Mouse (Mus musculus): ENCODE results near the gene Kansl1. TPM values are rescaled to one million over a fixed set of nuclear protein-coding genes. Genes with fewer than 3 reads are reported as not detected.

The Kansl1 gene
- polyA plus RNA-seq, 1 experiment from 2014 or later, result 29.9 TPM

GRCm38 (mm10) chr11:104295656-104296055 lies 173.0 kb downstream of the Kansl1 start:
- no peak overlapping the region for H3K27ac ChIP-seq (ENCODE audit: low read depth, low read length)
- WGBS, result 23% methylated on average over 6 of the region's 6 CpGs
- no peak overlapping the region for H3K4me3 ChIP-seq (ENCODE audit: low read length)
- H3K36me3 ChIP-seq (ENCODE audit: control insufficient read depth, insufficient read depth, low read length), result no peaks in the 10 kb centered on the region
- ATAC-seq (ENCODE audit: low FRiP score, low TSS enrichment), result no peak
- no peaks in the 10 kb centered on the region for H3K27me3 ChIP-seq (ENCODE audit: control insufficient read depth, insufficient read depth, low read length)
- peaks cover 10% of the 10 kb centered on the region; the same call in 1 of the 2 replicates for H3K4me1 ChIP-seq (ENCODE audit: control insufficient read depth, insufficient read depth, low read length)
- no peaks in the 10 kb centered on the region for H3K9me3 ChIP-seq (ENCODE audit: control insufficient read depth, low read length)
- H3K9ac ChIP-seq (ENCODE audit: low read depth, low read length), result no peak overlapping the region
- no peak overlapping the region for H3K4me2 ChIP-seq (replicated peaks; ENCODE audit: low read depth, low read length)

DNA sequence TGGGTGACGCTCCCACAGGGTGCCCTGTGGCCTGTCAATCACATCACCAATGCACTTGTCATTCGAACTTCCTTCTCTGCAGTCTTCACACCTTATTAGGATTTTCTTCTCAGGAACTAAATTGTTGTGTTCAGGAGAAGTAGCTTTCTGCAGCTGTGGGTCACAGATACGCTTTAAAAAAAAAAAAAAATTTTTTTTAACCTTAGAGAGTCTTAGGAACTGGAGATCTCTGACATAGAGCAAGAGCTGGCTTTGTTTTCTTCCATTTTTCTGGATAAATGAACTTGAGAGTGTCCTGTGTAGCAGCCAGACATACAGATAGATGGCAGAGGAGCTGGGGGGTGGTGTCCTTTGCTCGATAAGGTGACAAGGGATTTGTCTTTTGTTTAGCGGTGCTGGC lies 173.5 kb downstream of the Kansl1 start:
- Histone ChIP-seq H3K9me3 (ENCODE audit: control insufficient read depth, low read length) (no peaks in the 10 kb centered on the region), H3K4me2 (replicated peaks; ENCODE audit: low read depth, low read length) (no peak overlapping the region), H3K36me3 (ENCODE audit: control insufficient read depth, insufficient read depth, low read length) (no peaks in the 10 kb centered on the region), H3K9ac (ENCODE audit: low read depth, low read length) (no peak overlapping the region), H3K27ac (ENCODE audit: low read depth, low read length) (no peak overlapping the region), H3K27me3 (ENCODE audit: control insufficient read depth, insufficient read depth, low read length) (no peaks in the 10 kb centered on the region), H3K4me1 (ENCODE audit: control insufficient read depth, insufficient read depth, low read length) (peaks cover 10% of the 10 kb centered on the region; the same call in 1 of the 2 replicates), H3K4me3 (ENCODE audit: low read length) (no peak overlapping the region)
- no peak for ATAC-seq (ENCODE audit: low FRiP score, low TSS enrichment)
- WGBS, result 49% methylated on average over 5 of the region's 5 CpGs

DNA sequence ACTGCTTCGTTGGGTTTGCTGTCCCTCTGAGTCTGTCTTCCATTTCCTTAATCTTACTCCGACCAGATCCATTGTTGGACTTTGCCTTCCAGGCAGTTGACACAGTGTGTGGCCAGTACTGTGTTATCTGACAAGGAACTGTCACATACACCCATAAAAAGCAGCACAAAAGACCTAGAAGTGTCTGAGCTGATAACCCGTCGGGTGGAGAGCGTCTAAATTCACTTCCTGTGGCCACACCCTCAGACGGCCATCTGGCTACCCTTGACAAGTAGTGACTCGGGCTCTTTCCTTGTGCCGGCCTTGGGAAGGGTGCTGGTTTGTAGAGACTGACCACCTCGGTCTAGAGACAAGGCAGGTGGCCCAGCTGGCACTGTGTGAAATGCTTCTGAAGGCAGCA lies 175.4 kb downstream of the Kansl1 start:
- no peaks in the 10 kb centered on the region for H3K9me3 ChIP-seq (ENCODE audit: control insufficient read depth, low read length)
- H3K4me3 ChIP-seq (ENCODE audit: low read length), result no peak overlapping the region
- no peak overlapping the region for H3K4me2 ChIP-seq (replicated peaks; ENCODE audit: low read depth, low read length)
- no peaks in the 10 kb centered on the region for H3K27me3 ChIP-seq (ENCODE audit: control insufficient read depth, insufficient read depth, low read length)
- WGBS, result 65% methylated on average over 9 of the region's 9 CpGs
- H3K27ac ChIP-seq (ENCODE audit: low read depth, low read length), result no peak overlapping the region
- no peaks in the 10 kb centered on the region for H3K36me3 ChIP-seq (ENCODE audit: control insufficient read depth, insufficient read depth, low read length)
- H3K4me1 ChIP-seq (ENCODE audit: control insufficient read depth, insufficient read depth, low read length), result peaks cover 17% of the 10 kb centered on the region; the same call in 1 of the 2 replicates
- H3K9ac ChIP-seq (ENCODE audit: low read depth, low read length), result no peak overlapping the region
- ATAC-seq (ENCODE audit: low FRiP score, low TSS enrichment), result no peak

DNA sequence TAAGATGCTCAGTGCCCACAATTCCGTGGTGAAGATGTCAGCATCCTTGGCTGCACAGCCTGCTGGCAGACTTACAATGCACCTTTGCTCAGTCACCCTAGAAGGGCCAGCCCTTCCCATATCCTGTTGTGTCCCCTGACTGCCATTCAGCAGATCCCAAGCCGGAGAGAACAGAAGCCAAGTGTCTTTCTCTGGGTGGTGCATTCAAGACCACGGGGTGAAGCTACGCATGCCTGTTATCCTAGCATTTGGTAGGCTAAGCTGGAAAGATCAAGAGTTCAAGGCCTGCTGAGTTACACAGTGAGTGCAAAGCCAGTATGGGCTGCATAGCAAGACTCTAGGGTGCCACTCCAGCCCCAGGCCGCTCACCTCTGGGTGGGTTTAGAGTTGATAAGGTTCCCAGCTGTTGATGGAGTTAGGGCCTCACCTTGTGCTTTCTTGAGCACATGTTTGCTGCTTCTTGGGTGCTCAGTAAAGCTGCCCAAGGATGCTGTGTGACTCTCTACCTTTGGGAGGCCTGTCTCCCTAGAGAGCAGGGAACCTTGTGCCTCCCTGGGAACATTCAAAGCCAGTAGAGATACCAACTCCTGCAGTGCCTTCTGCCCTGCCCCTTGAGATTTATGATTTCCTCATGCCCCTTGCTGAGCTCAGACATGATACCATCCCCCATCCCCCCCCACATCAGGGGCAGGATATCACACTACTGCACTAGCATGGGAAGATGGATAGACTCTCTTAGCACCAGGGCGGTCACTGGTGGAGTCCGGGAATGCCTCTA lies 176.0 kb downstream of the Kansl1 start:
- no peaks in the 10 kb centered on the region for H3K36me3 ChIP-seq (ENCODE audit: control insufficient read depth, insufficient read depth, low read length)
- H3K4me3 ChIP-seq (ENCODE audit: low read length), result no peak overlapping the region
- no peaks in the 10 kb centered on the region for H3K9me3 ChIP-seq (ENCODE audit: control insufficient read depth, low read length)
- no peak overlapping the region for H3K9ac ChIP-seq (ENCODE audit: low read depth, low read length)
- no peak overlapping the region for H3K27ac ChIP-seq (ENCODE audit: low read depth, low read length)
- ATAC-seq (ENCODE audit: low FRiP score, low TSS enrichment), result no peak
- WGBS, result 82% methylated on average over 7 of the region's 7 CpGs
- H3K27me3 ChIP-seq (ENCODE audit: control insufficient read depth, insufficient read depth, low read length), result no peaks in the 10 kb centered on the region
- no peak overlapping the region for H3K4me2 ChIP-seq (replicated peaks; ENCODE audit: low read depth, low read length)
- H3K4me1 ChIP-seq (ENCODE audit: control insufficient read depth, insufficient read depth, low read length), result peaks cover 17% of the 10 kb centered on the region; the same call in 1 of the 2 replicates

DNA sequence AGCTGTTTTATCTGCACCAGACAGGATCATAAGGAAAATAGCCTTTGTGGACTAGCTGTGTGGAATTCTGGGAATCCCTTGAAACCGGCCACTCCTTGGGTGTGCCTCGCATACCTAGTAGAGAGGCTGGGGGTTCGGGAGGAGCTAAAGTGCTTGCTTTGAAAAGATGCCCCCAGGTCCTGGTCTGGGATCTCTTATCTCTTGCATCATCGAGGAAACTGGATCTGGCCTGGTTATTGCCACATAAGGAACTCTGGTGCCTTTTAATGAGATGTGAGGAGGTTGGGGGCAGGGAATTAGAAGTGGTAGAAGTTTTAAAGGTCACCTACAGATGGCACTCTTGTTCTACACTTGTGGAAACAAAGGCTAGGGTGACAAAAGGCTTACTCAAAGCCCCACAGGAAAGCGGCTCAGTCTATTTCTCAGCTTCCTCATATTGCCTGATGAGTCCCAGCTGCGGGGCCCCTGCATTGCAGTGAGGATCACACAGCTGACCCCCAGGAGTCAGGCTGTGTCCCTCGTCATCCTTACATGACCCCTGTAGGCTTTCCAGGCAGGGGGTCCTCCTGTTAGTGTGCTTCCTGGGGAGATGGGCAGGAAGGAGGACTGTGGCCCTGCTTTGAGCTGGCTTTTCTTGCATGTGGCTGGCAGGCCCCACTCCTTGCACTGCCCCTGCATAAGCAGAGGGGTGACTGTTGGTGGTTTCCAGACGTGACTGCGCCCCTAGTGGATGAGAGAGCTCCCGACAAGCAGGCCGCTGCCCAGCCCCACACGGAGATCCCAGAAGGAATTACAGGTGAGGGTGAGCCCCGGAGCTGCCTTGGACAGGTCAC lies 179.2 kb downstream of the Kansl1 start:
- Histone ChIP-seq H3K4me2 (replicated peaks; ENCODE audit: low read depth, low read length) (0 out of 2 replicates have a peak overlapping the region, but pooled peaks have one; percentile 19), H3K4me3 (ENCODE audit: low read length) (no peak overlapping the region), H3K27ac (ENCODE audit: low read depth, low read length) (peak overlapping the region; percentile 68; the same call in 1 of the 2 replicates), H3K9ac (ENCODE audit: low read depth, low read length) (no peak overlapping the region), H3K4me1 (ENCODE audit: control insufficient read depth, insufficient read depth, low read length) (0 out of 2 replicates have a peak, but pooled peaks cover 8% of the 10 kb centered on the region), H3K9me3 (ENCODE audit: control insufficient read depth, low read length) (no peaks in the 10 kb centered on the region), H3K36me3 (ENCODE audit: control insufficient read depth, insufficient read depth, low read length) (no peaks in the 10 kb centered on the region), H3K27me3 (ENCODE audit: control insufficient read depth, insufficient read depth, low read length) (no peaks in the 10 kb centered on the region)
- WGBS, result 17% methylated on average over 13 of the region's 13 CpGs
- peak; percentile 83 for ATAC-seq (ENCODE audit: low FRiP score, low TSS enrichment)

- H3K4me1 ChIP-seq (ENCODE audit: control insufficient read depth, insufficient read depth, low read length), result 0 out of 2 replicates have a peak, but pooled peaks cover 8% of the 10 kb centered on the region
- no peaks in the 10 kb centered on the region for H3K27me3 ChIP-seq (ENCODE audit: control insufficient read depth, insufficient read depth, low read length)
- peak; percentile 32; the same call in 1 of the 2 replicates for ATAC-seq (ENCODE audit: low FRiP score, low TSS enrichment)
- 38% methylated on average over 6 of the region's 6 CpGs for WGBS
- H3K36me3 ChIP-seq (ENCODE audit: control insufficient read depth, insufficient read depth, low read length), result no peaks in the 10 kb centered on the region
- H3K9me3 ChIP-seq (ENCODE audit: control insufficient read depth, low read length), result no peaks in the 10 kb centered on the region
- H3K27ac ChIP-seq (ENCODE audit: low read depth, low read length), result peak overlapping the region; percentile 38
- no peak overlapping the region for H3K9ac ChIP-seq (ENCODE audit: low read depth, low read length)
- H3K4me3 ChIP-seq (ENCODE audit: low read length), result no peak overlapping the region
- no peak overlapping the region for H3K4me2 ChIP-seq (replicated peaks; ENCODE audit: low read depth, low read length)
Observed at GRCm38 (mm10) chr11:104288835-104289198, 179.8 kb downstream of the Kansl1 start.

DNA sequence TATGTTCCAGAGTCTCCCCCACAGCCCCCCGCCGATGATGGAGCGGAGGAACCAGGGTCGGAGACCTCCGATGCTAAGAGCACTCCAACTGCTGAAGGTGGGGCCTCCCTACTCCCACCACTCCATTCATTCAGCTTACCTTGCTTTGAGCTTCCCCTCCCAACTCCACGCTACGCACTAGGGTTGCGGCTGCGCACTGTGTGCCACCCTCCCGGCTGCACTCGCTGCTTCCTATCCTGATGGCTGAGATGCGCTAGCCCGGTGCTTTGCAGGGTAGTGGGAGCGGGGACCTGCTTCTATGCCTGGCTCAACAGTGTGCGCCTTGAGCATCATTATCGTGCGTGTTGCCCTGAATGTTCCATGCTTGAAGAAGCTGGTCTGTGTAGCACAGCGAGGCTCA lies 181.5 kb downstream of the Kansl1 start:
- Histone ChIP-seq H3K9ac (ENCODE audit: low read depth, low read length) (no peak overlapping the region), H3K36me3 (ENCODE audit: control insufficient read depth, insufficient read depth, low read length) (no peaks in the 10 kb centered on the region), H3K27me3 (ENCODE audit: control insufficient read depth, insufficient read depth, low read length) (no peaks in the 10 kb centered on the region), H3K9me3 (ENCODE audit: control insufficient read depth, low read length) (no peaks in the 10 kb centered on the region), H3K27ac (ENCODE audit: low read depth, low read length) (no peak overlapping the region), H3K4me1 (ENCODE audit: control insufficient read depth, insufficient read depth, low read length) (0 out of 2 replicates have a peak, but pooled peaks cover 8% of the 10 kb centered on the region), H3K4me2 (replicated peaks; ENCODE audit: low read depth, low read length) (no peak overlapping the region), H3K4me3 (ENCODE audit: low read length) (no peak overlapping the region)
- no peak for ATAC-seq (ENCODE audit: low FRiP score, low TSS enrichment)
- WGBS, result 93% methylated on average over 18 of the region's 18 CpGs

All from kidney, embryonic 14.5 days (tissue).